Mouse (Mus musculus): ENCODE results near the gene Itga10. TPM values are rescaled to one million over a fixed set of nuclear protein-coding genes. Genes with fewer than 3 reads are reported as not detected.
"Not testable (repeated sequence)": the region's sequence is repeated elsewhere in the genome, so short reads cannot be mapped to it uniquely, and the experiment has no call there.

The Itga10 gene
- polyA plus RNA-seq, 1 experiment: 0.49 TPM

GRCm38 (mm10) chr3:96599069-96599393 lies 46.4 kb upstream of the Itga10 start:
- peaks cover 11% of the 10 kb centered on the region; the same call in 1 of the 2 replicates for H3K4me1 ChIP-seq (ENCODE audit: control insufficient read depth, insufficient read depth, insufficient read length, low read length)

DNA sequence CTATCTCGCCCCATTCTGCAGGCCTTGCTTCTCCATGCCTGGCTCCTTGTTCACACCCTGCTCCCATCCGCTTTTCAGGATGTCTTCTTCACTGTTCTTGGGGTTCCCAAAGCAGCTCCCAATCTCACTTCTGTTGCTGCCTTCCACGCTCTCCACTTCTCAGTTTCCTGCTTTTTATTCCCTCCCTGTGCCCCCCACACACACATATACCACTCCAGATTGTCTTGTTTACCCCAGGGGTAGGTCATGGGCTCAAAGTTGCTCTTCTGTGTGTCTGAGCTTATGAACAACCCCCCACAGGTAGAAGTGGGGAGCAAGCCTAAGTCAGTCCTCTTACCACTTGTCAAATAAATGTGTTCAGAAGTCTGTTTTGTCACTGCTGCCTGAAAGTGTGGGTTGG lies 46.0 kb upstream of the Itga10 start:
- WGBS: 80% methylated on average over 3 of the region's 3 CpGs
- TF ChIP-seq CTCF (IDR thresholded peaks at IDR 0.05; ENCODE audit: extremely low read depth, insufficient read length, insufficient replicate concordance, low read depth, low read length) (no peak), POLR2A (IDR thresholded peaks at IDR 0.05; ENCODE audit: low read depth, low read length) (no peak)
- Histone ChIP-seq H3K4me3 (ENCODE audit: low read depth, low read length) (no peak overlapping the region), H3K36me3 (ENCODE audit: control insufficient read depth, insufficient read depth, low read length) (no peaks in the 10 kb centered on the region), H3K27ac (ENCODE audit: insufficient read depth, low read depth, low read length) (no peak overlapping the region), H3K4me1 (ENCODE audit: control insufficient read depth, insufficient read depth, insufficient read length, low read length) (peaks cover 11% of the 10 kb centered on the region; the same call in 1 of the 2 replicates), H3K27me3 (ENCODE audit: control insufficient read depth, insufficient read depth, low read length) (peaks cover 47% of the 10 kb centered on the region)

More at GRCm38 (mm10) chr3:96599069-96599393, 46.4 kb upstream of the Itga10 start:
- H3K4me3 ChIP-seq (ENCODE audit: low read depth, low read length): no peak overlapping the region
- WGBS: 60% methylated on average over 8 of the region's 8 CpGs
- H3K27me3 ChIP-seq (ENCODE audit: control insufficient read depth, insufficient read depth, low read length): peaks cover 47% of the 10 kb centered on the region
- TF ChIP-seq POLR2A (IDR thresholded peaks at IDR 0.05; ENCODE audit: low read depth, low read length): no peak
- TF ChIP-seq CTCF (IDR thresholded peaks at IDR 0.05; ENCODE audit: extremely low read depth, insufficient read length, insufficient replicate concordance, low read depth, low read length): no peak
- no peak overlapping the region for H3K27ac ChIP-seq (ENCODE audit: insufficient read depth, low read depth, low read length)
- H3K36me3 ChIP-seq (ENCODE audit: control insufficient read depth, insufficient read depth, low read length): no peaks in the 10 kb centered on the region

- Histone ChIP-seq H3K27ac (ENCODE audit: insufficient read depth, low read depth, low read length) (peak within 1 kb of the TSS; percentile 34), H3K4me1 (ENCODE audit: control insufficient read depth, insufficient read depth, insufficient read length, low read length) (peaks cover 11% of the 10 kb centered on the region; the same call in 1 of the 2 replicates), H3K36me3 (ENCODE audit: control insufficient read depth, insufficient read depth, low read length) (no peaks in the 10 kb centered on the region), H3K27me3 (ENCODE audit: control insufficient read depth, insufficient read depth, low read length) (peaks cover 47% of the 10 kb centered on the region), H3K4me3 (ENCODE audit: low read depth, low read length) (peak within 1 kb of the TSS; percentile 78)
- 2% methylated on average over 27 of the region's 27 CpGs for WGBS
- TF ChIP-seq POLR2A (IDR thresholded peaks at IDR 0.05; ENCODE audit: low read depth, low read length): peak; percentile 46
- no peak for TF ChIP-seq CTCF (IDR thresholded peaks at IDR 0.05; ENCODE audit: extremely low read depth, insufficient read length, insufficient replicate concordance, low read depth, low read length)
Observed at GRCm38 (mm10) chr3:96600639-96601250, 44.6 kb upstream of the Itga10 start, which contains the start of gene Lix1l. Gene Lix1l (plus strand): TSS chr3:96601149.

DNA sequence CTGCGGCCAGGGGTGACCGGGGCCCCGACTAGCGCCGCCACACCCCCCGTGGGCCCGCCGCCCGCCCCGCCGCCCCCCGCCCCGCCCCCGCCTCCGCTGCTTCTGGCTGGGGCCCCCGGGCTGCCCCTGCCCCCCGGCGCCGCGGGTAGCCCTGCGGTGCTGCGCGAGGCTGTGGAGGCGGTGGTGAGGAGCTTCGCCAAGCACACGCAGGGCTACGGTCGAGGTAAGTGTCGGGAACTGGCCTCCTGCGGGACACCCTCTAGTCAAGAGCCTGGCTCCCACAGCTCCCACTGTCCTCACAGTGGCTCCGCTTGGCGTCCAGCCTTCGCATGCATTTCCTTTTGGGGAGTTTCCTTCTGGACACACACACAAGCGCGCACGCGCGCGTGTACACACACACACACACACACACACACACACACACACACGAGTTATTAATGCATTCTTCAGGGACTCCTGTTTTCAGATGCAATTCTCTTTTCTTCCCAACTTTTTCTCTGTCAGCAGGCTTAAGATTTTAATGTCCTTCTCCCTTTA lies 44.1 kb upstream of the Itga10 start:
- H3K4me3 ChIP-seq (ENCODE audit: low read depth, low read length): peak overlapping the region; percentile 78
- peaks cover 43% of the 10 kb centered on the region for H3K27me3 ChIP-seq (ENCODE audit: control insufficient read depth, insufficient read depth, low read length)
- WGBS: 4% methylated on average over 40 of the region's 40 CpGs
- peaks cover 11% of the 10 kb centered on the region; the same call in 1 of the 2 replicates for H3K4me1 ChIP-seq (ENCODE audit: control insufficient read depth, insufficient read depth, insufficient read length, low read length)
- no peak for TF ChIP-seq CTCF (IDR thresholded peaks at IDR 0.05; ENCODE audit: extremely low read depth, insufficient read length, insufficient replicate concordance, low read depth, low read length)
- TF ChIP-seq POLR2A (IDR thresholded peaks at IDR 0.05; ENCODE audit: low read depth, low read length): peak; percentile 24; the same call in 1 of the 2 replicates
- H3K27ac ChIP-seq (ENCODE audit: insufficient read depth, low read depth, low read length): peak overlapping the region; percentile 34
- no peaks in the 10 kb centered on the region for H3K36me3 ChIP-seq (ENCODE audit: control insufficient read depth, insufficient read depth, low read length)

GRCm38 (mm10) chr3:96601941-96602703 lies 43.3 kb upstream of the Itga10 start:
- TF ChIP-seq CTCF (IDR thresholded peaks at IDR 0.05; ENCODE audit: extremely low read depth, insufficient read length, insufficient replicate concordance, low read depth, low read length): no peak
- no peak for TF ChIP-seq POLR2A (IDR thresholded peaks at IDR 0.05; ENCODE audit: low read depth, low read length)
- 56% methylated on average over 10 of the region's 10 CpGs for WGBS
- no peaks in the 10 kb centered on the region for H3K36me3 ChIP-seq (ENCODE audit: control insufficient read depth, insufficient read depth, low read length)
- H3K27ac ChIP-seq (ENCODE audit: insufficient read depth, low read depth, low read length): peak overlapping the region; percentile 34
- peaks cover 35% of the 10 kb centered on the region for H3K27me3 ChIP-seq (ENCODE audit: control insufficient read depth, insufficient read depth, low read length)
- peaks cover 8% of the 10 kb centered on the region; the same call in 1 of the 2 replicates for H3K4me1 ChIP-seq (ENCODE audit: control insufficient read depth, insufficient read depth, insufficient read length, low read length)
- H3K4me3 ChIP-seq (ENCODE audit: low read depth, low read length): peak overlapping the region; percentile 27; the same call in 1 of the 2 replicates

- Histone ChIP-seq H3K4me3 (ENCODE audit: low read depth, low read length) (no peak overlapping the region), H3K4me1 (ENCODE audit: control insufficient read depth, insufficient read depth, insufficient read length, low read length) (peaks cover 8% of the 10 kb centered on the region; the same call in 1 of the 2 replicates), H3K36me3 (ENCODE audit: control insufficient read depth, insufficient read depth, low read length) (no peaks in the 10 kb centered on the region), H3K27me3 (ENCODE audit: control insufficient read depth, insufficient read depth, low read length) (peaks cover 30% of the 10 kb centered on the region), H3K27ac (ENCODE audit: insufficient read depth, low read depth, low read length) (peak overlapping the region; percentile 34; the same call in 1 of the 2 replicates)
- TF ChIP-seq CTCF (IDR thresholded peaks at IDR 0.05; ENCODE audit: extremely low read depth, insufficient read length, insufficient replicate concordance, low read depth, low read length): no peak
- no peak for TF ChIP-seq POLR2A (IDR thresholded peaks at IDR 0.05; ENCODE audit: low read depth, low read length)
- 31% methylated on average over 5 of the region's 5 CpGs for WGBS
Observed at GRCm38 (mm10) chr3:96602704-96603084, 42.7 kb upstream of the Itga10 start.

DNA sequence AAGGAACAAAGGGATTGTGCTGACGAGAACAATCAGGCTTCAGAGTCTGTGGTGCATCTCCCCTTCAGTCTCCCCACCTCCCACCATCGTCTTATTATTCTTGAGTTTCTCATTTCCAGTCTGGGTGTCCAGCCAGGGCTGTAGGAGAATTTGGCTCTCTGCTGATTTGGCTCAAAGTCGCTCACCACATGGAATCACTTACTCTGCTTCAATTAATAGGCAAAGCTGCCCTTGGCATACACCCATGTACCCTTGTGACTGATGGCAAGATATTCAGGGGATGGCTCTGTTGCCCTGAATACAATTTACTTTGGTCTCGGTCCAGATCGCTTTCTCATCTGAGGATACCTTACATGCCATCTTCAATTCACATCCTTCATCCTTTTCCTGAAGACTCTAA lies 42.1 kb upstream of the Itga10 start:
- no peak overlapping the region for H3K4me3 ChIP-seq (ENCODE audit: low read depth, low read length)
- no peaks in the 10 kb centered on the region for H3K36me3 ChIP-seq (ENCODE audit: control insufficient read depth, insufficient read depth, low read length)
- WGBS: 63% methylated on average over 5 of the region's 5 CpGs
- H3K4me1 ChIP-seq (ENCODE audit: control insufficient read depth, insufficient read depth, insufficient read length, low read length): peaks cover 4% of the 10 kb centered on the region; the same call in 1 of the 2 replicates
- H3K27ac ChIP-seq (ENCODE audit: insufficient read depth, low read depth, low read length): no peak overlapping the region
- peaks cover 24% of the 10 kb centered on the region for H3K27me3 ChIP-seq (ENCODE audit: control insufficient read depth, insufficient read depth, low read length)
- no peak for TF ChIP-seq POLR2A (IDR thresholded peaks at IDR 0.05; ENCODE audit: low read depth, low read length)
- TF ChIP-seq CTCF (IDR thresholded peaks at IDR 0.05; ENCODE audit: extremely low read depth, insufficient read length, insufficient replicate concordance, low read depth, low read length): no peak

DNA sequence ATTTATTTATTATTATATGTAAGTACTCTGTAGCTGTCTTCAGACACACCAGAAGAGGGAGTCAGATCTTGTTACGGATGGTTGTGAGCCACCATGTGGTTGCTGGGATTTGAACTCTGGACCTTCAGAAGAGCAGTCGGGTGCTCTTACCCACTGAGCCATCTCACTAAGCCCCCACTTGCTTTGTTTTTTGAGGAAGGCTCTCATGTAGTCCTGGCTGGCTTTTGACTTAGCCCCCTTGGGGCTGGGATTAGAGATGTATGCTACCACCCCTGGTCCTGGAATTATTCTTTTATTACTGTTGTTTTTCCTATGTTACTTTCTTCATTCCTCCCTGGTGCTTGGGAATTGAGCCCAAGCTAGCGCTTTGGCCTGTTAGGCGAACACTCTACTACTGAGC lies 39.4 kb upstream of the Itga10 start:
- not testable (repeated sequence) for H3K4me3 ChIP-seq (ENCODE audit: low read depth, low read length); H3K4me1 ChIP-seq (ENCODE audit: control insufficient read depth, insufficient read depth, insufficient read length, low read length); H3K27me3 ChIP-seq (ENCODE audit: control insufficient read depth, insufficient read depth, low read length); H3K36me3 ChIP-seq (ENCODE audit: control insufficient read depth, insufficient read depth, low read length); H3K27ac ChIP-seq (ENCODE audit: insufficient read depth, low read depth, low read length)
- 86% methylated on average over 4 of the region's 4 CpGs for WGBS
